Mouse (Mus musculus): ENCODE results near the gene Hspa1l. TPM values are rescaled to one million over a fixed set of nuclear protein-coding genes. Genes with fewer than 3 reads are reported as not detected.
A peak's percentile ranks its signal among the peaks of the same experiment; 100 is the strongest.
"Not testable (repeated sequence)": the region's sequence is repeated elsewhere in the genome, so short reads cannot be mapped to it uniquely, and the experiment has no call there.

Hspa1l gene
- polyA plus RNA-seq, 1 experiment from 2014 or later = 2.0 TPM

DNA sequence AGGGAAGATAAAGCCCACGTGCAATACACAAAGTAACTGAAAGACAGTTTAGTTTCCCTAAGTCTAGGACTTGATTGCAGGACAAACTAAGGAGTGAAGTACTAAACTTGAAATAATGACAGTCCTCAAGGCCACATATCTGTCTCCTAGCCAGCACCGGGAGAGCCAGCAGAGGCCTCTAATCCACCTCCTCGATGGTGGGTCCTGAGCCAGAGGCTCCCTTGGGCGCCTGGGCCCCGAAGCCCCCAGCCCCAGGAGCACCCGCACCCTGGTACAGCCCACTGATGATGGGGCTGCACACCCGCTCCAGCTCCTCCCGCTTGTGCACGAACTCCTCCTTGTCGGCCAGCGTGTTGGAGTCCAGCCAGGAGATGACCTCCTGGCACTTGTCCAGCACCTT, 2.7 kb upstream of the Hspa1l start, which contains the start of gene Gm20481:
Gm20481 (plus strand) TSS at position 91 of the 400 bp plus-strand sequence.
- H3K36me3 ChIP-seq (replicated peaks; ENCODE audit: control insufficient read depth, insufficient read depth, low read depth, low read length); DNase-seq (ENCODE audit: low spot score); H3K4me2 ChIP-seq (ENCODE audit: low read depth, low read length); H3K27ac ChIP-seq (replicated peaks; ENCODE audit: low read depth, low read length); H3K4me3 ChIP-seq (ENCODE audit: low read depth, low read length); ATAC-seq (replicated peaks; ENCODE audit: insufficient number of reproducible peaks, low FRiP score, low TSS enrichment, low read depth); H3K4me1 ChIP-seq (ENCODE audit: control insufficient read depth, insufficient read depth, low read length); H3K9ac ChIP-seq (replicated peaks; ENCODE audit: low read length); H3K9me3 ChIP-seq (replicated peaks; ENCODE audit: control insufficient read depth, low read length): not testable (repeated sequence)
- peaks cover 18% of the 10 kb centered on the region for H3K27me3 ChIP-seq (ENCODE audit: control insufficient read depth, insufficient read depth, low read length)
- 62% methylated on average over 6 of the region's 11 CpGs for WGBS

DNA sequence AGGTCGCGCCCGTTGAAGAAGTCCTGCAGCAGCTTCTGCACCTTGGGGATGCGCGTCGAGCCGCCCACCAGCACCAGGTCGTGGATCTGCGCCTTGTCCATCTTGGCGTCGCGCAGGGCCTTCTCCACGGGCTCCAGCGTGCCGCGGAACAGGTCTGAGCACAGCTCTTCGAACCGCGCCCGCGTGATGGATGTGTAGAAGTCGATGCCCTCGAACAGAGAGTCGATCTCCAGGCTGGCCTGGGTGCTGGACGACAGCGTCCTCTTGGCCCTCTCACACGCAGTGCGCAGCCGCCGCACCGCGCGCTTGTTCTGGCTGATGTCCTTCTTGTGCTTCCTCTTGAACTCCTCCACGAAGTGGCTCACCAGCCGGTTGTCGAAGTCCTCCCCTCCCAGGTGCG, 1.7 kb upstream of the Hspa1l start:
- not testable (repeated sequence) for H3K27ac ChIP-seq (replicated peaks; ENCODE audit: low read depth, low read length); H3K4me1 ChIP-seq (ENCODE audit: control insufficient read depth, insufficient read depth, low read length); H3K9ac ChIP-seq (replicated peaks; ENCODE audit: low read length); H3K4me3 ChIP-seq (ENCODE audit: low read depth, low read length); H3K36me3 ChIP-seq (replicated peaks; ENCODE audit: control insufficient read depth, insufficient read depth, low read depth, low read length); H3K9me3 ChIP-seq (replicated peaks; ENCODE audit: control insufficient read depth, low read length); DNase-seq (ENCODE audit: low spot score); H3K4me2 ChIP-seq (ENCODE audit: low read depth, low read length); ATAC-seq (replicated peaks; ENCODE audit: insufficient number of reproducible peaks, low FRiP score, low TSS enrichment, low read depth)
- 47% methylated on average over 23 of the region's 37 CpGs for WGBS
- peaks cover 18% of the 10 kb centered on the region for H3K27me3 ChIP-seq (ENCODE audit: control insufficient read depth, insufficient read depth, low read length)

DNA sequence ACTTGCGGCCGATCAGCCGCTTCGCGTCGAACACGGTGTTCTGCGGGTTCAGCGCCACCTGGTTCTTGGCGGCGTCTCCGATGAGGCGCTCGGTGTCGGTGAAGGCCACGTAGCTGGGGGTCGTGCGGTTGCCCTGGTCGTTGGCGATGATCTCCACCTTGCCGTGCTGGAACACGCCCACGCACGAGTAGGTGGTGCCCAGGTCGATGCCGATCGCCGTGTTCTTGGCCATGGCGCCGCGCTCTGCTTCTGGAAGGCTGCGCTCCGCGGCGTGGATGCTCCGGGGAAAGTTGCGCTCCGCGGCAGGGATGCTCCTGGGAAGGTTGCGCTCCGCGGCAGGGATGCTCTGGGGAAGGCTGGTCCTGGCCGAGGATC, 822 bp upstream of the Hspa1l start:
- peak overlapping the region; percentile 41 for H3K4me2 ChIP-seq (ENCODE audit: low read depth, low read length)
- not testable (repeated sequence) for DNase-seq (ENCODE audit: low spot score); H3K9me3 ChIP-seq (replicated peaks; ENCODE audit: control insufficient read depth, low read length); H3K36me3 ChIP-seq (replicated peaks; ENCODE audit: control insufficient read depth, insufficient read depth, low read depth, low read length); H3K9ac ChIP-seq (replicated peaks; ENCODE audit: low read length); H3K4me1 ChIP-seq (ENCODE audit: control insufficient read depth, insufficient read depth, low read length); H3K27ac ChIP-seq (replicated peaks; ENCODE audit: low read depth, low read length)
- peaks cover 18% of the 10 kb centered on the region for H3K27me3 ChIP-seq (ENCODE audit: control insufficient read depth, insufficient read depth, low read length)
- peak; percentile 27 for ATAC-seq (replicated peaks; ENCODE audit: insufficient number of reproducible peaks, low FRiP score, low TSS enrichment, low read depth)
- peak overlapping the region; percentile 39 for H3K4me3 ChIP-seq (ENCODE audit: low read depth, low read length)
- WGBS = 1% methylated on average over 21 of the region's 43 CpGs

DNA sequence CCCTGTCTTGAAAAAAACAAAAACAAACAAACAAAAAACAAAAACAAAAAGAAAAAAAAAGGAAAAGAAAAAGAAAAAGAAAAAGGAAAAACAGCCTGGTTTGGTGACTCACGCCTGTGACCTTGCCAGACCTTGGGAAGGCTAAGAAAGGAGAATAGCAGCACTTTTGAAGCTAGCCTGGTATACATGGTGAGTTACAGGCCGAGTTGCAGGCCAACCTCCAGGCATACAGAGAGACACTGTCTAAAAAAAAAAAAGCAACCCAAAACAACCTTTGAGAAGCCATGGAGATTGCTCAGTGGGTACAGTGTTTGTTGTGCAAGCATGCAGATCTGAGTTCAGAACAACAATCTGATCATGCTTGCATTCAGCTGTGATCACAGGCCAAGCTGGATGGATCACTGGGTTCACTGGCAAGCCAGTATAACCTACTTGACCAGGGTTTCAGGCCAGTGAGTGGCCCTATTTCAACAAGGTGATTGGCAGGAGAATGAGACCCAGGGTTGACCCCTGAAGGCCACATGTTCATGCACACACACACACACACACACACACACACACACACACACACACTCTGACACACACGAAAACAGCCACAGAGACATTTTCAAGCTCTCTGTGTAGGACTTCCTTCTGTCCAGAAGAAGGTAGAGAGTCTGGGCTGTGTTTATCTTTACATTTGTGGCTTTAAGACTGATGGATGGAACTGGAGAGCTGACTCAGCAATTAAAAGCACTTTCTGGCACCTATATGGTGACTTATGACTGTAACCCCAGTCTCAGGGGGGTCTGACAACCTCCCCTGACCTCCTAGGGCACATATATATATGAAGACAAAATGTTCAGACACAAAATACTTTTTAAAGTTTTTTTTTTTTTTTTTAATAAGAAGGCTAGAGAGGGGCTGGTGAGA, 3.3 kb downstream of the Hspa1l start:
- Histone ChIP-seq H3K27ac (replicated peaks; ENCODE audit: low read depth, low read length) (no peak overlapping the region), H3K4me2 (ENCODE audit: low read depth, low read length) (no peak overlapping the region), H3K36me3 (replicated peaks; ENCODE audit: control insufficient read depth, insufficient read depth, low read depth, low read length) (no peaks in the 10 kb centered on the region), H3K9me3 (replicated peaks; ENCODE audit: control insufficient read depth, low read length) (no peaks in the 10 kb centered on the region), H3K4me1 (ENCODE audit: control insufficient read depth, insufficient read depth, low read length) (peaks cover 3% of the 10 kb centered on the region; the same call in 1 of the 2 replicates), H3K9ac (replicated peaks; ENCODE audit: low read length) (no peak overlapping the region), H3K4me3 (ENCODE audit: low read depth, low read length) (no peak overlapping the region), H3K27me3 (ENCODE audit: control insufficient read depth, insufficient read depth, low read length) (no peaks in the 10 kb centered on the region)
- ATAC-seq (replicated peaks; ENCODE audit: insufficient number of reproducible peaks, low FRiP score, low TSS enrichment, low read depth) (no peak), DNase-seq (ENCODE audit: low spot score) (no peak)
- WGBS = 68% methylated on average over 3 of the region's 3 CpGs

DNA sequence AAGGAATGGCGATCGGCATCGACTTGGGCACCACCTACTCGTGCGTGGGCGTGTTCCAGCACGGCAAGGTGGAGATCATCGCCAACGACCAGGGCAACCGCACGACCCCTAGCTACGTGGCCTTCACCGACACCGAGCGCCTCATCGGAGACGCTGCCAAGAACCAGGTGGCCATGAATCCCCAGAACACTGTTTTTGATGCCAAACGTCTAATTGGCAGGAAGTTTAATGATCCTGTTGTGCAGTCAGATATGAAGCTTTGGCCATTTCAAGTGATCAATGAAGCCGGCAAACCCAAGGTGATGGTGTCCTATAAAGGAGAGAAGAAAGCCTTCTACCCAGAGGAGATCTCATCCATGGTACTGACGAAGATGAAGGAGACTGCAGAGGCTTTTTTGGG, 4.5 kb downstream of the Hspa1l start:
- ATAC-seq (replicated peaks; ENCODE audit: insufficient number of reproducible peaks, low FRiP score, low TSS enrichment, low read depth) = no peak
- WGBS = 95% methylated on average over 20 of the region's 20 CpGs
- DNase-seq (ENCODE audit: low spot score) = no peak

DNA sequence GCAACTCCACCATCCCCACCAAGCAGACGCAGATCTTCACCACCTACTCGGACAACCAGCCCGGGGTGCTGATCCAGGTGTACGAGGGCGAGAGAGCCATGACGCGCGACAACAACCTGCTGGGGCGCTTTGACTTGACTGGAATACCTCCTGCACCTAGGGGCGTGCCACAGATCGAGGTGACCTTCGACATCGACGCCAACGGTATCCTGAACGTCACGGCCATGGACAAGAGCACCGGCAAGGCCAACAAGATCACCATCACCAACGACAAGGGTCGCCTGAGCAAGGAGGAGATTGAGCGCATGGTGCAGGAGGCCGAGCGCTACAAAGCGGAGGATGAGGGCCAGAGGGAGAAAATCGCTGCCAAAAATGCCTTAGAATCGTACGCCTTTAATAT, 5.7 kb downstream of the Hspa1l start:
- no peak overlapping the region for H3K9ac ChIP-seq (replicated peaks; ENCODE audit: low read length)
- ATAC-seq (replicated peaks; ENCODE audit: insufficient number of reproducible peaks, low FRiP score, low TSS enrichment, low read depth) (no peak), DNase-seq (ENCODE audit: low spot score) (no peak)
- WGBS = 87% methylated on average over 27 of the region's 27 CpGs
- H3K27me3 ChIP-seq (ENCODE audit: control insufficient read depth, insufficient read depth, low read length) = no peaks in the 10 kb centered on the region
- H3K4me2 ChIP-seq (ENCODE audit: low read depth, low read length) = no peak overlapping the region
- H3K27ac ChIP-seq (replicated peaks; ENCODE audit: low read depth, low read length) = no peak overlapping the region
- no peaks in the 10 kb centered on the region for H3K36me3 ChIP-seq (replicated peaks; ENCODE audit: control insufficient read depth, insufficient read depth, low read depth, low read length)
- 0 out of 2 replicates have a peak, but pooled peaks cover 3% of the 10 kb centered on the region for H3K4me1 ChIP-seq (ENCODE audit: control insufficient read depth, insufficient read depth, low read length)
- no peak overlapping the region for H3K4me3 ChIP-seq (ENCODE audit: low read depth, low read length)
- H3K9me3 ChIP-seq (replicated peaks; ENCODE audit: control insufficient read depth, low read length) = no peaks in the 10 kb centered on the region

More for the DNA sequence above, 4.5 kb downstream of the Hspa1l start:
- Histone ChIP-seq H3K4me1 (ENCODE audit: control insufficient read depth, insufficient read depth, low read length) (peaks cover 5% of the 10 kb centered on the region; the same call in 1 of the 2 replicates), H3K4me2 (ENCODE audit: low read depth, low read length) (no peak overlapping the region), H3K27me3 (ENCODE audit: control insufficient read depth, insufficient read depth, low read length) (no peaks in the 10 kb centered on the region), H3K27ac (replicated peaks; ENCODE audit: low read depth, low read length) (no peak overlapping the region), H3K4me3 (ENCODE audit: low read depth, low read length) (no peak overlapping the region), H3K36me3 (replicated peaks; ENCODE audit: control insufficient read depth, insufficient read depth, low read depth, low read length) (no peaks in the 10 kb centered on the region), H3K9me3 (replicated peaks; ENCODE audit: control insufficient read depth, low read length) (no peaks in the 10 kb centered on the region), H3K9ac (replicated peaks; ENCODE audit: low read length) (no peak overlapping the region)

DNA sequence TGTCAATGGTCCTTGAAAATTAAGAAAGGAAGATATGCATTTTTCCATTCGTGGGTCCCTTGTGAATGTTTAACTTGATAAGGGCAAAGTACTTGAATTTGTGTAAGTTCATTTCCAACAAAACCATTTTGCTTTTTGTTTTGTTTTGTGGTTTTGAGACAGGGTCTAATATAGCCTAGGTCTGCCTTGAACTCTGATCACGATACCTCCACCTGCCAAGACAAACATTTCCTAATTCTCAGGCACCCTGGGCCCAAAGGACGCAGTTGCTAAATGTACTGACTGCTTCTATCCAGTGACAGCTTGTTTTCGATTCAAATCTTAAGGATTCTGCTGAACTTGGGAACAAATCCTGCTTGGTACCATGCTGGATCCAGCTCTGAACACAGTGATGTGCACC, 7.1 kb downstream of the Hspa1l start:
- no peaks in the 10 kb centered on the region for H3K27me3 ChIP-seq (ENCODE audit: control insufficient read depth, insufficient read depth, low read length)
- H3K27ac ChIP-seq (replicated peaks; ENCODE audit: low read depth, low read length) = no peak overlapping the region
- H3K4me3 ChIP-seq (ENCODE audit: low read depth, low read length) = no peak overlapping the region
- H3K36me3 ChIP-seq (replicated peaks; ENCODE audit: control insufficient read depth, insufficient read depth, low read depth, low read length) = no peaks in the 10 kb centered on the region
- no peak overlapping the region for H3K4me2 ChIP-seq (ENCODE audit: low read depth, low read length)
- DNase-seq (ENCODE audit: low spot score) (no peak), ATAC-seq (replicated peaks; ENCODE audit: insufficient number of reproducible peaks, low FRiP score, low TSS enrichment, low read depth) (no peak)
- WGBS = 95% methylated on average over 4 of the region's 4 CpGs
- H3K9ac ChIP-seq (replicated peaks; ENCODE audit: low read length) = no peak overlapping the region
- no peaks in the 10 kb centered on the region for H3K9me3 ChIP-seq (replicated peaks; ENCODE audit: control insufficient read depth, low read length)
- H3K4me1 ChIP-seq (ENCODE audit: control insufficient read depth, insufficient read depth, low read length) = 0 out of 2 replicates have a peak, but pooled peaks cover 3% of the 10 kb centered on the region

GRCm38 (mm10) chr17:34980655-34981054, 8.2 kb downstream of the Hspa1l start:
- Histone ChIP-seq H3K4me3 (ENCODE audit: low read depth, low read length) (peak overlapping the region; percentile 89), H3K36me3 (replicated peaks; ENCODE audit: control insufficient read depth, insufficient read depth, low read depth, low read length) (no peaks in the 10 kb centered on the region; the same call in 1 of the 2 replicates), H3K4me2 (ENCODE audit: low read depth, low read length) (peak overlapping the region; percentile 76), H3K27ac (replicated peaks; ENCODE audit: low read depth, low read length) (no peak overlapping the region), H3K9ac (replicated peaks; ENCODE audit: low read length) (peak overlapping the region; percentile 96), H3K27me3 (ENCODE audit: control insufficient read depth, insufficient read depth, low read length) (no peaks in the 10 kb centered on the region), H3K4me1 (ENCODE audit: control insufficient read depth, insufficient read depth, low read length) (0 out of 2 replicates have a peak, but pooled peaks cover 3% of the 10 kb centered on the region), H3K9me3 (replicated peaks; ENCODE audit: control insufficient read depth, low read length) (no peaks in the 10 kb centered on the region)
- DNase-seq (ENCODE audit: low spot score) (peak; percentile 72), ATAC-seq (replicated peaks; ENCODE audit: insufficient number of reproducible peaks, low FRiP score, low TSS enrichment, low read depth) (no peak)
- 10% methylated on average over 2 of the region's 2 CpGs for WGBS
